Mouse (Mus musculus) kidney, adult 11 months (tissue): ENCODE results near the gene Ykt6.
"Not testable (repeated sequence)": the region's sequence is repeated elsewhere in the genome, so short reads cannot be mapped to it uniquely, and the experiment has no call there.

Experiments used
- DNase-seq: peaks from one replicate; pipeline ENCODE4 v3.0.0; 2022

Gene Ykt6

GRCm38 (mm10) chr11:5955546-5956276, at the start of gene Ykt6:
Gene Ykt6, plus strand, starts transcription at chr11:5955693.
- DNase-seq: peak; percentile 96

DNA sequence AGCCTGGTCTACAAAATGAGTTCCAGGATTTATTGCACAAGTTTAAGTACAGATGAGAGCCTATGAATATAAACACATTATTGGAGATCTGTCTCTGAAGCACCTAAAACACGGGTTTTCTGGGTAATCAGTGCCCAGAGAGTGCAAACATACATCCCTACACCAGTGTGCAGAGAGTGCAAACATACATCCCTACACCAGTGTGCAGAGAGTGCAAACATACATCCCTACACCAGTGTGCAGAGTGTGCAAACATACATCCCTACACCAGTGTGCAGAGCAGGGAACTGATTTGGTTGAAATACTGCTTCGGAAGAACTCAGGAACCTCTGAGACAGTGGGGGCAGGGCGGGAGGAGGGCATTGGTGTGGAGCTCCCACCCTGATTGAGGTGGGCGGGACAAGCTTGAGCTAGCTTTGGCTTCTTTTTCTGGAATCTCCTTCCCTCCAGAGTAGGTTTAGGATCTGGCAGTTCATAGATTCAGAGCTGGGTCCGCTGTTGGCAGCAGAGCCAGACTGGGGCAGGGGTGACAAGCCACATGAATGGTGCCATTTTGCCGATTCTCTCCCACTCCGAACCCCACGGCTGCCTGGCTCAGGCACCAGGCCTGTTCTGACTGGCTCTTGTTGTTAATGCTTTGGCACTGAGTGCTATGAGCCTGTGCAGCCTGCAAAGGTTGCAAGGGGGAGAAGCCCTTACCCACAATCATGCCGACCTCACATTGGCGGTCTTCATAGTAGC, 49.5 kb upstream of the Ykt6 start:
- no peak for DNase-seq

DNA sequence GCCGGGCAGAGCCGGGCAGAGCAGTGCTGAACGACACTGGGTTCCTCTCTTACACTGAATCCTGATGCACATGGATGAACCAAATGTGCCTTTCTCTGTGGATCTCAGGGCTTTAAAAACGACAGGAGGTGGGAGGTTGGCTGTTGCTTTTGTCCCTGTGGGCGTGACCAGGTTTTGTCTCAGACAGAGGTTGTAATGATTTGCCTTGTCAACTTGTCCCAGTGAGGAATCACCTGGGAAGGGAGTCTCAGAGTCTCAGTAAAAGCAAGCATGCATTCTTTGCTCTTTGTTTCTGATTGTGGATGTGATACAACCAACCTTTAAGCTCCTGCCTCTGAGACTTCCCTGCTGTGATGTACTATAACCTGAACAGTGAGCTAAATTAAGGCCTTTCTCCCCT, 48.4 kb upstream of the Ykt6 start:
- DNase-seq: no peak

DNA sequence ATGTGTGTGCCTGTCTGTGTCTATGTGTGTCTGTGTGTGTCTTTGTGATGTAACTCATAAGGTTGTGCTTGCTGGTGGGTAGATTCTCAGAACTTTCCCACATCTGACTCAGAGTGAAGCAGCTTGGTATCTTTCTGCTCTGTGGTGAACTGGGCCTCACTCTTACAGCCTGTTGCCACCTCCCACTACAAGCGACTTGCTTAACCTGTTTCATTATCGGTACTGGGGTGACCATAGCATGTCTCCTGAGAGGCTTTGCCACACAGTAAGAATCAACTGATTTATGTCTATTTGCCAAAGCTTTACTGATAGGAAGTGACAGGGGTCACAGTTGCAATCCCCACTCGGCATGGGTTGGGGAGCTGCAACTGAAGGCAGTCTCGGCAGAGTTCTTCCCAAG, 46.9 kb upstream of the Ykt6 start:
- no peak for DNase-seq

DNA sequence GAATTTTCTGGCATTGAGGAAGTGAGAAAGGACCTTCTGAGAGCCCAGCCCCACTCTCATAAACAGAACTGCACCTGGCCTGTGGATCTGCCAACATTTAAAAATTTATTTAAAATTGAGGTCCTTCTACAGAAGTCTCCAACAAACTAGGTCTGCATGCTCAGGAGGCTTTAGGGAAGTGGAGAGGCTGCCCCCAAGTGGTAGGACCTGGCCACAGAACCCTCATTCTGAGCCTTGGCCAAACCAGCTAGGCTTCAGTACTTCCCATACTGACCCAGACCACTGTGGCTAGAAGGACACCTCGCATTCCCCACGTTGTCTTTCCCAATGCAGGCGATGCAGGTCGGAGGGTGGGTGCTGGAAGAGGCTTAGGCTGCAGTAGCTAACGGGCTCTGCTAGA, 42.9 kb upstream of the Ykt6 start:
- DNase-seq: peak; percentile 17

GRCm38 (mm10) chr11:5913256-5913655, 42.2 kb upstream of the Ykt6 start:
- no peak for DNase-seq

DNA sequence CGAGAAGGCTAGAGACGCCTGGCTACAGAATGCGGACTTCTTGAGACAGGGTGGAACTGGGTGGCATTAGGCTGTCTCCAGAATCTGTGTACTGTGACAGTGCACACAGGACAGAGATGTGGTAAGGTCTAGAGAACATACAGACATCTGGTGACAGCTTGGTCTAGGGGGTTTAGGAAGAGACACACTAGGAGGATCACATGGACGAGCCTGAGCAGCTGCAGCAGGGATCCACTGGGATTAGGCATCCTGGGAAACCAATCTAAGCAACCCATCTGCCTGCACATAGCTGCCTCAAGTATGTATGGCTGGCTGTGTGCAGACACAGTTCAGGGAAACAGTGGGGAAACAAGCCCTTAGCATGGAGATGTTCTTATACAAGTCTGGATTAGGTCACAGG, 41.6 kb upstream of the Ykt6 start:
- no peak for DNase-seq

- no peak for DNase-seq
Measured at GRCm38 (mm10) chr11:5914940-5915339, 40.6 kb upstream of the Ykt6 start.

GRCm38 (mm10) chr11:5915429-5916177, 39.9 kb upstream of the Ykt6 start:
- no peak for DNase-seq

GRCm38 (mm10) chr11:5916178-5916548, 39.3 kb upstream of the Ykt6 start:
- no peak for DNase-seq

DNA sequence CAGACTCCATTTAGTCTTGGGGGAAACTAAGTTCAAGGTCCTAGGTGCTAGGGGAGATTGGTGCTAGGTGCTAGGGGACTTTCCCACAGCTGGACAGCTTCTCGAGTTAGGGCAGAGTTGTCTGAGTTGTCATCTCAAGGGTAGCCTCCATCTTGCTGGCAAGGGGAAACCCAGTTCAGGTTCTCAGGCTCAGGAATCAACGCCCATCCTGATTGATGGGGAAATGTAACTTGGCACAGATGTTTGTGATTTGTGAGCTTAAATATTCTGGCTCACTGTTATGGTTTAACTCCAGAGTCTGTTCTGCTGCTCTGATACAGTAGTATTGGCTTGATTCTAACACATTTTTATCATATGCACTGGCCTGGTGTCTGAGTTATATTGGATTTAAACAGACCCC, 37.4 kb upstream of the Ykt6 start:
- no peak for DNase-seq

DNA sequence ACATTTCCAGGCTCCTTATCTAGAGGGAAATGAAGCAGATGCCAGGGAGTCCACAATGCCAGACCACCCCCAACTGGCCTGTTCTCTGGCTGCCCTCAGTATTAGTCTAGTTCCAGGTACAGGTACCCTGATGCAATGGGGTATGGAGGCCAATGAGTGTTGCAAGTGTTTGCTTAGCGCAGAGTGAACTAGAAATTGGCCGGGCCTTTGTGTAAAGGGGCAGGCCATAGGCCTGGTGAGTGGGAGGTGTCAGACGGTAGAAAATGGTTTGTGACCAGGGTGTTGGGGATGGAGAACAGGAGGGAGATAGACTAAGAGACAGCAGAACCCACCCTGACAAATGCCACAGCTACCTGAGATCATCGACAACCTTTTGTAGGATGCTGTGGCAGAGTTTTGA, 35.9 kb upstream of the Ykt6 start:
- DNase-seq: no peak

DNA sequence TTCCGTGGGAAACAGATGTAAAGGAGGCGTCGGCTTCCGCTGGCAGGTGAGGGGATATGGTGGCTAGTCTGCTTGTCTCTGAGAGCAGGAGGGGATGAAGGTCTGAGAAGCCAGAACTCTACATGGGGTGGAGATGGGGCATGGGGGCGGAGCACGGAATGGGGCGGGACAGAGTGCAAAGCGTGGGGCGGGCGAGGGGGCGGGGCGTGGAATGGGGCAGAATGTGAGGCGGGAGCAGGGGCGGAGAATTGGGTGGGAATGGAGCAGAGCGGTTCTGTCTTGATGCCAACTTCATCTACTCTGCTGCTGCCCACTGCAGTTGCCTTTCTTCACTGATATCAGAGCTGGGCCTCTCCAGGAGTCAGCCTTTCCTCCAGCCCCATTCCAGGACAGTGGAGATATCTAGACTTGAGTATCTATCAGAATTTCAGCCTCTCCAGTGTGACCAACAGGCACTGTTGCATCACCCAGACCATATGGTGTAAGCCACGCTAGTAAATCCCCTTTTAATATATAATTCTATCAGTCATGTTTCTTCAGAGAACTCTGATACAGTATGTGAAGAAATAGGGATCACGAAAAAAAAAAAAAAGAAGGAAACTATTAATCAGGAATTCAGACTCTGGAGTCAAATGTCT, 35.1 kb upstream of the Ykt6 start:
- DNase-seq: no peak

- DNase-seq: no peak
Measured at GRCm38 (mm10) chr11:5924699-5925098, 30.8 kb upstream of the Ykt6 start.

- DNase-seq: no peak
Measured at GRCm38 (mm10) chr11:5926696-5927220, 28.7 kb upstream of the Ykt6 start.

DNA sequence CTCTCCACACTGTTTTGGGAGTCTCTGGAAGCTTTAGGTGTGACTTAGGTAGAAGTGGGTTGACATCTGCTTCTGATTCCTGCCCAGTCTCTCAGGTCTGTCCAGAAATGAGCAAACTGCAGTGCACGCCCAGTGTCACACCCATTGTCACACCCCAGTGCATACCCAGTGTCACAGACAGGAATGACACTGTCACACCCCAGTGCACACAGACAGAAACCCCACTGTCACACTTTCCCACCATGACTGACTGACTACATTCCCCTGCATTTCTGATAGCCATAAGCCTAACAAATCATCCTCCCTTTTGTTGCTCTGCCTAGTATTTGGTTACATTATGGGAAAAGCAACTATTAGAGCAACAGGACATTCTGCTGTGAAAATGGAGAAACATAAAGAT, 24.9 kb upstream of the Ykt6 start:
- no peak for DNase-seq

- not testable (repeated sequence) for DNase-seq
Measured at GRCm38 (mm10) chr11:5931947-5932346, 23.5 kb upstream of the Ykt6 start.

GRCm38 (mm10) chr11:5934531-5934930, 21.0 kb upstream of the Ykt6 start:
- DNase-seq: not testable (repeated sequence)

GRCm38 (mm10) chr11:5942966-5943365, 12.5 kb upstream of the Ykt6 start:
- no peak for DNase-seq

DNA sequence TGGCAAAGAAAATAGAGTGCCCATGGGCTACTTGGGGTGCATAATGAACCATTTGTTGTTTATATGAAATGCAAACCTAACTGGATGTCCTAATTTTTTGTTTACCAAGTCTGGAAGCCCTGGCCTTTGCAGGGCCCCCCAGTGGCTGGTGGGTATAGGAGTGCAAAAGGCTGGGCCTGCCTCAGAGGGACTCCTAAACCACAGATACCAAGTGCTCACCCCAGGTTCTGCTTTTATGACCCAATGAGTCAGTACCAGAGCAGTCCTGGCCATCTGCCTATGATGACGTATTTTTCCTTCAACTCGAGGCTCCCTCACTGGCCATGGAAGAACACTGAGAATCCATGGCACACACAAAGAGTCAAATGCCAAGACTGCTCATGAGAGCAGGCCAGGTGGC, 10.4 kb upstream of the Ykt6 start:
- no peak for DNase-seq

DNA sequence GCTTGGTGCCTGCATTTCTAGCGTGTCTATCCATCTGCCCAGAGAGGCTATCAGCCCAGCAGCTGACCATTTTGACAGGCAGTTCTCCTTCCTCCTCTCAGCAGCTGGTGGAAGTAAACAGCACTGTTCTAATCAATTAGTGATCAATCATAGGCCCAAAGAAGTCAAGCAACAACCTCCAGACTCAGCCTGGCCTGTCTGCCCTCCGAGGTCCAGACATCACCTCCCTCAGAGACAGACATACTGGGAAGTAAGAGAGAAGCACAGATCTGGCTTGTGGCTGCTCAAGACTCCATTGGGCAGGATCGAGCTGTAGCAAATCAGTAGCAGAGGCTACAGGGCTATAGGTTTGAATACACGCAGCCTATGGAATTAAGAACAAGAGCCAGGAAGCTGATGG, 7.7 kb upstream of the Ykt6 start:
- DNase-seq: no peak

GRCm38 (mm10) chr11:5948546-5949250, 6.8 kb upstream of the Ykt6 start:
- no peak for DNase-seq
